ENCODE assay signal across 34 mouse cellular contexts in the genomic region with DNA sequence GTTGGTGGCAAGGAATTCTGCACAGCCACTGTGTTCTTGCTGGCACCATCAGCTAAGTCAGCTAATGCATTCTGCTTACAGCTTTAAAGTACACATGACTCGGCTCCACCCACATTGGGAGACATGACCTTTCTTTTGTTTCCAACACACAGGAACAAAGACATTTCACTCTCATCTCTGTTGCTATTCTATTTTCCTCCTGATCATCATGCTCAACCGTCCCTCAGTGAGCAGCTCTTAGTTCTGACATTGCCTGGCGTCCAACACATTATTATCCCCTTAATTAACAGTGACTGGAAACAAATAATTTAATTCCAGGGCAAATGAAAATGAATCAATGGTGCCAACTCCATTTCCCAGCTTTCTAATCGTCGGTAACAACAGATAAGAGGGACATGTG. TPM values are rescaled to one million over a fixed set of nuclear protein-coding genes. Genes with fewer than 3 reads are reported as not detected.
DNase-seq lines count a peak whose midpoint lies in the region; ATAC-seq and TF ChIP-seq lines count a peak whose summit lies in the region.
"Had no signal": no experiment of that assay in that cellular context is flagged by ENCODE, and none has a peak within 500 bp of the region (broad histone marks: within the 10 kb centered on the region; RNA-seq: fewer than 3 reads in every experiment).

No protein-coding gene starts in this region.

- no peak overlapping the region for H3K4me3 ChIP-seq in forebrain, embryonic 15.5 days
- H3K4me3 ChIP-seq in forebrain, embryonic 12.5 days (replicated peaks) = no peak overlapping the region
- no peak overlapping the region for H3K4me3 ChIP-seq in intestine, embryonic 14.5 days (ENCODE audit: low read depth, low read length)
- H3K4me3 ChIP-seq in intestine, postnatal 0 days (ENCODE audit: low read depth, low read length) = no peak overlapping the region
- H3K4me3 ChIP-seq in hindbrain, postnatal 0 days (ENCODE audit: low read length) = no peak overlapping the region
- H3K4me3 ChIP-seq: embryonic facial prominence, embryonic 12.5 days; erythroblast, embryonic 14.5 days; heart, embryonic 12.5 days; left cerebral cortex, adult 2 months; limb, embryonic 15.5 days; megakaryocyte, embryonic 14.5 days had no signal

- WGBS in forebrain, embryonic 15.5 days = 24% methylated on average over 5 of the region's 5 CpGs
- WGBS in forebrain, embryonic 12.5 days = 43% methylated on average over 5 of the region's 5 CpGs
- 71% methylated on average over 5 of the region's 5 CpGs for WGBS in intestine, embryonic 14.5 days
- 62% methylated on average over 5 of the region's 5 CpGs for WGBS in intestine, postnatal 0 days
- 21% methylated on average over 5 of the region's 5 CpGs for WGBS in hindbrain, postnatal 0 days

- H3K27ac ChIP-seq in forebrain, embryonic 15.5 days (replicated peaks) = no peak overlapping the region
- no peak overlapping the region for H3K27ac ChIP-seq in forebrain, embryonic 12.5 days
- H3K27ac ChIP-seq in intestine, embryonic 14.5 days (ENCODE audit: low read depth) = no peak overlapping the region
- H3K27ac ChIP-seq in intestine, postnatal 0 days (ENCODE audit: low read depth, low read length) = no peak overlapping the region
- no peak overlapping the region for H3K27ac ChIP-seq in hindbrain, postnatal 0 days
- H3K27ac ChIP-seq: embryonic facial prominence, embryonic 12.5 days; left cerebral cortex, adult 2 months; limb, embryonic 15.5 days; liver, embryonic 14.5 days had no signal

- H3K4me2 ChIP-seq in forebrain, embryonic 15.5 days (replicated peaks) = no peak overlapping the region
- no peak overlapping the region for H3K4me2 ChIP-seq in forebrain, embryonic 12.5 days
- no peak overlapping the region for H3K4me2 ChIP-seq in intestine, embryonic 14.5 days (ENCODE audit: low read length)
- no peak overlapping the region for H3K4me2 ChIP-seq in intestine, postnatal 0 days (replicated peaks; ENCODE audit: low read depth)
- no peak overlapping the region for H3K4me2 ChIP-seq in hindbrain, postnatal 0 days (ENCODE audit: low read depth, low read length)
- H3K4me2 ChIP-seq: embryonic facial prominence, embryonic 12.5 days; heart, embryonic 12.5 days; limb, embryonic 15.5 days; lung, embryonic 14.5 days had no signal

- peak; percentile 24 for DNase-seq in intestine, embryonic 14.5 days (ENCODE audit: low spot score)
- DNase-seq in R1 (ENCODE audit: low read depth, low spot score) = peak; percentile 7
- peak; percentile 31 for DNase-seq in hindbrain, postnatal 0 days (ENCODE audit: low spot score)
- DNase-seq in adrenal gland, postnatal 14 days = no peak
- DNase-seq: adrenal gland, postnatal 25 days; B cell, adult 2 months; cerebellum, adult 9-11 months; heart, postnatal 10 days; kidney, adult 18-20 months; layer of hippocampus, adult 9-11 months; left cerebral cortex, postnatal 4 days; lung, embryonic 14.5 days; right cerebral cortex, postnatal 25 days; spleen, adult 18-20 months had no signal

- H3K9me3 ChIP-seq in forebrain, embryonic 15.5 days = no peaks in the 10 kb centered on the region
- no peaks in the 10 kb centered on the region for H3K9me3 ChIP-seq in forebrain, embryonic 12.5 days
- no peaks in the 10 kb centered on the region for H3K9me3 ChIP-seq in intestine, embryonic 14.5 days (ENCODE audit: control insufficient read depth, low read length)
- H3K9me3 ChIP-seq in intestine, postnatal 0 days (ENCODE audit: control insufficient read depth) = no peaks in the 10 kb centered on the region
- H3K9me3 ChIP-seq in hindbrain, postnatal 0 days (ENCODE audit: low read length) = no peaks in the 10 kb centered on the region
- H3K9me3 ChIP-seq: embryonic facial prominence, embryonic 12.5 days; G1E; limb, embryonic 15.5 days; megakaryocyte, embryonic 14.5 days had no signal

- H3K4me1 ChIP-seq in forebrain, embryonic 15.5 days = peaks cover 6% of the 10 kb centered on the region; the same call in 1 of the 2 replicates
- peaks cover 5% of the 10 kb centered on the region; the same call in 1 of the 2 replicates for H3K4me1 ChIP-seq in forebrain, embryonic 12.5 days
- no peaks in the 10 kb centered on the region for H3K4me1 ChIP-seq in intestine, embryonic 14.5 days (replicated peaks; ENCODE audit: control insufficient read depth, insufficient read depth, low read length)
- H3K4me1 ChIP-seq in intestine, postnatal 0 days (replicated peaks; ENCODE audit: control insufficient read depth, insufficient read depth, low read length) = no peaks in the 10 kb centered on the region
- no peaks in the 10 kb centered on the region for H3K4me1 ChIP-seq in hindbrain, postnatal 0 days (ENCODE audit: insufficient read depth, low read length)
- H3K4me1 ChIP-seq: embryonic facial prominence, embryonic 12.5 days; heart, embryonic 12.5 days; limb, embryonic 15.5 days; megakaryocyte, embryonic 14.5 days had no signal

- H3K36me3 ChIP-seq in forebrain, embryonic 15.5 days = no peaks in the 10 kb centered on the region
- H3K36me3 ChIP-seq in forebrain, embryonic 12.5 days (replicated peaks) = no peaks in the 10 kb centered on the region
- H3K36me3 ChIP-seq in intestine, embryonic 14.5 days (ENCODE audit: control insufficient read depth, insufficient read depth, low read length) = no peaks in the 10 kb centered on the region
- no peaks in the 10 kb centered on the region for H3K36me3 ChIP-seq in intestine, postnatal 0 days (ENCODE audit: control insufficient read depth, insufficient read depth)
- no peaks in the 10 kb centered on the region for H3K36me3 ChIP-seq in hindbrain, postnatal 0 days (ENCODE audit: insufficient read depth, low read length)
- H3K36me3 ChIP-seq: embryonic facial prominence, embryonic 12.5 days; G1E; heart, embryonic 12.5 days; limb, embryonic 15.5 days had no signal

- 0 out of 2 replicates have a peak, but pooled peaks have one; percentile 43 for ATAC-seq in forebrain, embryonic 15.5 days (replicated peaks)
- no peak for ATAC-seq in forebrain, embryonic 12.5 days (ENCODE audit: low FRiP score)
- no peak for ATAC-seq in intestine, embryonic 14.5 days (replicated peaks; ENCODE audit: low FRiP score, low TSS enrichment, low read depth)
- no peak for ATAC-seq in intestine, postnatal 0 days
- ATAC-seq in hindbrain, postnatal 0 days = no peak
- ATAC-seq: midbrain, embryonic 16.5 days had no signal

- no peak for TF ChIP-seq CTCF in intestine, postnatal 0 days (IDR thresholded peaks at IDR 0.05; ENCODE audit: low read depth)
- no peak for TF ChIP-seq CTCF in hindbrain, postnatal 0 days (IDR thresholded peaks at IDR 0.05; ENCODE audit: low read depth)

- no peak overlapping the region for H3K9ac ChIP-seq in forebrain, embryonic 15.5 days (replicated peaks)
- no peak overlapping the region for H3K9ac ChIP-seq in forebrain, embryonic 12.5 days
- no peak overlapping the region for H3K9ac ChIP-seq in intestine, embryonic 14.5 days (ENCODE audit: low read length)
- H3K9ac ChIP-seq in intestine, postnatal 0 days (ENCODE audit: low read depth, low read length) = no peak overlapping the region
- no peak overlapping the region for H3K9ac ChIP-seq in hindbrain, postnatal 0 days (replicated peaks; ENCODE audit: low read length)
- H3K9ac ChIP-seq: embryonic facial prominence, embryonic 12.5 days; heart, embryonic 12.5 days; limb, embryonic 15.5 days; liver, embryonic 14.5 days; lung, embryonic 14.5 days had no signal

- no peaks in the 10 kb centered on the region for H3K27me3 ChIP-seq in forebrain, embryonic 15.5 days
- H3K27me3 ChIP-seq in forebrain, embryonic 12.5 days = no peaks in the 10 kb centered on the region
- no peaks in the 10 kb centered on the region for H3K27me3 ChIP-seq in intestine, embryonic 14.5 days (replicated peaks; ENCODE audit: control insufficient read depth, insufficient read depth, low read length)
- no peaks in the 10 kb centered on the region for H3K27me3 ChIP-seq in intestine, postnatal 0 days (replicated peaks; ENCODE audit: control insufficient read depth, insufficient read depth, low read length)
- H3K27me3 ChIP-seq in hindbrain, postnatal 0 days (ENCODE audit: insufficient read depth, low read length) = no peaks in the 10 kb centered on the region
- H3K27me3 ChIP-seq: CH12.LX; embryonic facial prominence, embryonic 12.5 days; heart, embryonic 12.5 days; limb, embryonic 15.5 days had no signal

RNA-seq across cellular contexts. Expression of gene Gm20075, which starts 35.8 kb away (rescaled TPM):
- polyA plus RNA-seq in forebrain, embryonic 15.5 days (2015; fragmentation: Nextera tagmentation; extraction: Ambion mirVana) = 24.4 and 27.6 TPM in 2 replicates
- 26.8 and 35.0 TPM in 2 replicates for polyA plus RNA-seq in forebrain, embryonic 12.5 days (2016; fragmentation: Nextera tagmentation; extraction: Ambion mirVana)
- polyA plus RNA-seq in intestine, embryonic 14.5 days (2014; fragmentation: Nextera tagmentation; extraction: Ambion mirVana) = 21.5 and 22.2 TPM in 2 replicates
- polyA plus RNA-seq in intestine, postnatal 0 days (2015; fragmentation: Nextera tagmentation; extraction: Ambion mirVana) = 11.9 and 13.0 TPM in 2 replicates
- 0.14 and 0.58 TPM in 2 replicates for total RNA-seq in hindbrain, postnatal 0 days (2014; rRNA removed)
- 9.1 and 15.1 TPM in 2 replicates for polyA plus RNA-seq in hindbrain, postnatal 0 days (2015; fragmentation: Nextera tagmentation; extraction: Ambion mirVana)
- total RNA-seq in adrenal gland, postnatal 14 days (2021) = 19.3 and 21.0 TPM in 2 replicates

RNA-seq across cellular contexts. Expression of gene Gm17190, which starts 36.5 kb away (rescaled TPM):
- not detected in 2 replicates for polyA plus RNA-seq in forebrain, embryonic 15.5 days (2015; fragmentation: Nextera tagmentation; extraction: Ambion mirVana)
- polyA plus RNA-seq in forebrain, embryonic 12.5 days (2016; fragmentation: Nextera tagmentation; extraction: Ambion mirVana) = not detected in 2 replicates
- polyA plus RNA-seq in intestine, embryonic 14.5 days (2014; fragmentation: Nextera tagmentation; extraction: Ambion mirVana) = not detected in 2 replicates
- not detected in 2 replicates for polyA plus RNA-seq in intestine, postnatal 0 days (2015; fragmentation: Nextera tagmentation; extraction: Ambion mirVana)
- total RNA-seq in hindbrain, postnatal 0 days (2014; rRNA removed) = not detected in 2 replicates
- 0.16 and 0.26 TPM in 2 replicates for polyA plus RNA-seq in hindbrain, postnatal 0 days (2015; fragmentation: Nextera tagmentation; extraction: Ambion mirVana)
- total RNA-seq in adrenal gland, postnatal 14 days (2021) = not detected in 2 replicates
- total RNA-seq: adrenal gland, postnatal 25 days; CH12.LX; gastrocnemius, adult 8-10 months; granulocyte monocyte progenitor cell, adult 5-6 weeks; heart, postnatal 10 days; left cerebral cortex, adult 2 months; left cerebral cortex, postnatal 4 days; neutrophil, adult 5-6 weeks had no signal
- polyA plus RNA-seq: cortical plate, adult 2 months; embryonic facial prominence, embryonic 12.5 days; erythroblast, embryonic 14.5 days; G1E; heart, embryonic 12.5 days; kidney, embryonic 16.5 days; large intestine, adult 2 months; limb, embryonic 15.5 days; liver, embryonic 14.5 days; lung, embryonic 14.5 days; thymus, postnatal 0 days had no signal
